Mouse (Mus musculus): ENCODE results near the gene Acot7.

- TF ChIP-seq CTCF (IDR thresholded peaks at IDR 0.05; ENCODE audit: insufficient read depth, low read length) (no peak), POLR2A (IDR thresholded peaks at IDR 0.05; ENCODE audit: borderline replicate concordance, extremely low read depth, low read depth, low read length) (no peak)
Measured at GRCm38 (mm10) chr4:152190701-152191100, 12.8 kb downstream of the Acot7 start.

All from lung, adult 2 months (tissue).